Mouse (Mus musculus) lung, adult 2 months (tissue): Measurements from ENCODE around the gene Cfap77. TPM values are rescaled to one million over a fixed set of nuclear protein-coding genes. Genes with fewer than 3 reads are reported as not detected.

Experiments
- DNase-seq: peaks from one replicate; pipeline ENCODE4 v3.0.0; 2022
- H3K4me1 ChIP-seq: fragments of 200-500 bp; 2 replicates; pipeline ENCODE4 v1.6.1; 2011; ENCODE audit warnings: low read length; ENCODE audit not compliant: control insufficient read depth, insufficient read depth
- H3K4me3 ChIP-seq: fragments of 200-500 bp; replicated peaks from 2 replicates; pipeline ENCODE3; 2011; ENCODE audit warnings: low read depth, mild to moderate bottlenecking, control low read depth, low read length; ENCODE audit errors: extremely low read depth
- CTCF ChIP-seq: fragments of 200-500 bp; IDR thresholded peaks from 2 replicates; pipeline ENCODE4 v1.5.1; 2011; ENCODE audit warnings: mild to moderate bottlenecking, low read length, control low read depth; ENCODE audit not compliant: insufficient read depth
- POLR2A ChIP-seq: fragments of 200-500 bp; IDR thresholded peaks from 2 replicates; pipeline ENCODE4 v1.6.1; 2011; ENCODE audit warnings: low read depth, mild to moderate bottlenecking, control low read depth, low read length, borderline replicate concordance; ENCODE audit errors: extremely low read depth
- WGBS: fragments of 180-500 bp; shearing (Covaris S2); methylation state at CpG from one replicate; pipeline ENCODE4 v1.1.7; 2018; 5-methylcytosine and 5-hydroxymethylcytosine counted together
- polyA plus RNA-seq: library from polyadenylated mRNA; depleted of rRNA; stranded (reverse); fragments of >200 nt; gene quantifications from 2 replicates; pipeline ENCODE4 v1.2.3, GENCODE M21; 2012

Gene Cfap77
- polyA plus RNA-seq, 1 experiment = 4.6 TPM

GRCm38 (mm10) chr2:29034542-29035475 lies 20.1 kb downstream of the Cfap77 start:
- TF ChIP-seq POLR2A = no peak
- no peak for TF ChIP-seq CTCF
- H3K4me1 ChIP-seq = no peaks in the 10 kb centered on the region; the same call in 1 of the 2 replicates
- 71% methylated on average over 20 of the region's 20 CpGs for WGBS
- DNase-seq = no peak
- no peak overlapping the region for H3K4me3 ChIP-seq

- DNase-seq = no peak
- 91% methylated on average over 4 of the region's 4 CpGs for WGBS
- H3K4me1 ChIP-seq = no peaks in the 10 kb centered on the region; the same call in 1 of the 2 replicates
- TF ChIP-seq CTCF (no peak), POLR2A (no peak)
- H3K4me3 ChIP-seq = no peak overlapping the region
Measured at GRCm38 (mm10) chr2:29031951-29032350, 22.9 kb downstream of the Cfap77 start.

GRCm38 (mm10) chr2:29030048-29030734 lies 24.7 kb downstream of the Cfap77 start:
- WGBS = 33% methylated on average over 20 of the region's 20 CpGs
- no peak overlapping the region for H3K4me3 ChIP-seq
- TF ChIP-seq POLR2A (no peak), CTCF (no peak)
- H3K4me1 ChIP-seq = no peaks in the 10 kb centered on the region; the same call in 1 of the 2 replicates
- DNase-seq = no peak

GRCm38 (mm10) chr2:29025284-29025683 lies 29.6 kb downstream of the Cfap77 start:
- H3K4me3 ChIP-seq = no peak overlapping the region
- TF ChIP-seq CTCF (no peak), POLR2A (no peak)
- H3K4me1 ChIP-seq = no peaks in the 10 kb centered on the region; the same call in 1 of the 2 replicates
- WGBS = 68% methylated on average over 5 of the region's 5 CpGs
- no peak for DNase-seq

DNA sequence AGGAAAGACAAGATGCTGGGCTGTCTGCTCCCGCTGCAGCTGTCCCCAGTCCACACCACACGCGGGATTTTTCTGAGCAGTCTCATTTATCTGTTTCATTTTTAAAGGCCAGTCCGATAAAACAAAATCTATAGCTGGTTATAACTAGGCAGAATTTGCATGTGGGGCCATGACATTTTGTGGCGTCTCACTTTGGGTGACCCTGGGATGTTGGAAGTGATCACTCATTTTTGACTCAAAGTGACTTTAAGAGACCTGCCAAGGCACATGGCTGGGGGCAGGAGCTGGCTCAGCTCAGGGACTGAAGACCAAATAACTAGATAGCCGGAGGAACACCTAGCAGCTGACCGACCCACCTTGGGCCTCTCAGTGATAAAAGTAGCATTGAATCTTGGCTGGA lies 31.9 kb downstream of the Cfap77 start:
- WGBS = 88% methylated on average over 7 of the region's 7 CpGs
- DNase-seq = no peak
- no peaks in the 10 kb centered on the region for H3K4me1 ChIP-seq
- no peak overlapping the region for H3K4me3 ChIP-seq
- TF ChIP-seq POLR2A (no peak), CTCF (no peak)

- TF ChIP-seq CTCF (no peak), POLR2A (no peak)
- WGBS = 35% methylated on average over 17 of the region's 17 CpGs
- peaks cover 4% of the 10 kb centered on the region for H3K4me1 ChIP-seq
Measured at GRCm38 (mm10) chr2:29021025-29021424, 33.8 kb downstream of the Cfap77 start.

GRCm38 (mm10) chr2:29018680-29019079 lies 36.2 kb downstream of the Cfap77 start:
- no peak for TF ChIP-seq CTCF
- no peak for DNase-seq
- H3K4me1 ChIP-seq = peaks cover 4% of the 10 kb centered on the region
- no peak overlapping the region for H3K4me3 ChIP-seq
- WGBS = 64% methylated on average over 5 of the region's 5 CpGs

More at GRCm38 (mm10) chr2:29021025-29021424, 33.8 kb downstream of the Cfap77 start:
- no peak for DNase-seq
- no peak overlapping the region for H3K4me3 ChIP-seq

GRCm38 (mm10) chr2:29016599-29017587 lies 38.0 kb downstream of the Cfap77 start:
- Histone ChIP-seq H3K4me3 (no peak overlapping the region), H3K4me1 (peaks cover 4% of the 10 kb centered on the region)
- TF ChIP-seq CTCF = no peak
- TF ChIP-seq POLR2A = no peak
- WGBS = 55% methylated on average over 27 of the region's 27 CpGs
- no peak for DNase-seq

DNA sequence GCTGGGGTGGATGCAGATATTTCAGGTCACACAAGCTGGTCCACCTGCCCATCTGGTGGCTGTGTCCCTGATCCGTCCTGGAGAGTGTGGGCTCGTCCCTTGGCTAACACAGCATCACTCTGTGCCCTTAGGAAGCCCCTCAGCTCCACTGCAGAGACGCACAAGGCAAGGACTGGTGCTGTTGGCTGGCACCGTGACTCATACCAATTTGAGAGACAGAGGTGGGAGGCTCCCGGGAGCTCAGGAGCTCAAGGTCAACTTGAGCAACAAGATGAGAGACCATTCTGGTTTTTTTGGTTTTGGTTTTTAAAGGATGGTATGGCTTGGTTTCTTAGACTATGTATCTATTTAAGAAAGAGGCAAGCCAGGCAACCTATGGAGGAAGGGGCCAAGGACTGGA lies 42.3 kb downstream of the Cfap77 start:
- Histone ChIP-seq H3K4me1 (peaks cover 4% of the 10 kb centered on the region), H3K4me3 (no peak overlapping the region)
- WGBS = 73% methylated on average over 5 of the region's 5 CpGs
- no peak for DNase-seq
- TF ChIP-seq CTCF (no peak), POLR2A (no peak)
